ENCODE assay signal across 21 mouse cellular contexts in genomic region chr11:88638254-88638653, GRCm38 (mm10).
DNase-seq lines count a peak whose midpoint lies in the region; ATAC-seq and TF ChIP-seq lines count a peak whose summit lies in the region.
"Had no signal": no experiment of that assay in that cellular context is flagged by ENCODE, and none has a peak within 500 bp of the region (broad histone marks: within the 10 kb centered on the region; RNA-seq: fewer than 3 reads in every experiment).

No protein-coding gene starts in this region.

- 0 out of 2 replicates have a peak, but pooled peaks cover 1% of the 10 kb centered on the region for H3K79me2 ChIP-seq in MEL (ENCODE audit: control insufficient read depth, insufficient read depth, low read length, poor library complexity)

- ATAC-seq in liver, embryonic 11.5 days (replicated peaks; ENCODE audit: low FRiP score) = no peak
- no peak for ATAC-seq in liver, postnatal 0 days
- ATAC-seq in megakaryocyte-erythroid progenitor cell, adult 5-6 weeks (replicated peaks; ENCODE audit: low FRiP score, low TSS enrichment, poor library complexity, severe bottlenecking) = 0 out of 2 replicates have a peak, but pooled peaks have one; percentile 13
- ATAC-seq in kidney, embryonic 15.5 days (replicated peaks; ENCODE audit: low FRiP score) = no peak
- ATAC-seq: forebrain, embryonic 16.5 days; midbrain, embryonic 16.5 days had no signal

- DNase-seq in heart, embryonic 10.5 days (ENCODE audit: low spot score) = no peak
- no peak for DNase-seq in heart, postnatal 36 days
- peak; percentile 28 for DNase-seq in liver, embryonic 11.5 days (ENCODE audit: low spot score)
- DNase-seq in liver, postnatal 0 days = no peak
- DNase-seq in MEL (ENCODE audit: low read depth, low spot score) = peak; percentile 70
- no peak for DNase-seq in thymus, adult 18-20 months
- DNase-seq: adrenal gland, adult 2 months; cerebellum, adult 11 months; cerebellum, postnatal 25 days; kidney, adult 9 months; kidney, postnatal 4 days; lung, embryonic 14.5 days; right cerebral cortex, postnatal 25 days; thymus, postnatal 25 days had no signal

- no peak overlapping the region for H3K4me2 ChIP-seq in liver, embryonic 11.5 days
- no peak overlapping the region for H3K4me2 ChIP-seq in liver, postnatal 0 days (ENCODE audit: low read depth, low read length)
- H3K4me2 ChIP-seq in kidney, embryonic 15.5 days = no peak overlapping the region
- H3K4me2 ChIP-seq: hindbrain, embryonic 12.5 days; limb, embryonic 15.5 days; lung, embryonic 14.5 days had no signal

- peak overlapping the region; percentile 50; the same call in 1 of the 2 replicates for H3K27ac ChIP-seq in heart, embryonic 10.5 days
- H3K27ac ChIP-seq in liver, embryonic 11.5 days (ENCODE audit: low read depth, low read length) = no peak overlapping the region
- no peak overlapping the region for H3K27ac ChIP-seq in liver, postnatal 0 days (ENCODE audit: low read depth)
- peak overlapping the region; percentile 26; the same call in 1 of the 2 replicates for H3K27ac ChIP-seq in MEL (ENCODE audit: control insufficient read depth, low read depth, low read length)
- no peak overlapping the region for H3K27ac ChIP-seq in kidney, embryonic 15.5 days
- H3K27ac ChIP-seq: limb, embryonic 15.5 days; macrophage had no signal

- no peak for TF ChIP-seq CTCF in liver, postnatal 0 days (IDR thresholded peaks at IDR 0.05; ENCODE audit: low read depth)
- TF ChIP-seq CTCF in MEL (IDR thresholded peaks at IDR 0.05 in 2 of 3, conservative IDR thresholded peaks at IDR 0.05 in 1 of 3; ENCODE audit: control insufficient read depth in 1 of 3, insufficient read depth in 1 of 3, low read depth in 2 of 3, low read length in 3 of 3, poor library complexity in 1 of 3, severe bottlenecking in 1 of 3) = no peak

- no peak overlapping the region for H3K4me3 ChIP-seq in heart, embryonic 10.5 days
- no peak overlapping the region for H3K4me3 ChIP-seq in liver, embryonic 11.5 days (ENCODE audit: low read depth, low read length)
- no peak overlapping the region for H3K4me3 ChIP-seq in liver, postnatal 0 days (ENCODE audit: low read depth, low read length)
- H3K4me3 ChIP-seq in MEL (ENCODE audit: control insufficient read depth in 1 of 2, insufficient read depth in 1 of 2, low read depth in 2 of 2, low read length in 2 of 2) = no peak overlapping the region
- no peak overlapping the region for H3K4me3 ChIP-seq in kidney, embryonic 15.5 days (replicated peaks)
- H3K4me3 ChIP-seq: hindbrain, embryonic 12.5 days; limb, embryonic 15.5 days had no signal

- WGBS in heart, embryonic 10.5 days = 37% methylated on average over 2 of the region's 2 CpGs
- WGBS in liver, embryonic 11.5 days = 58% methylated on average over 2 of the region's 2 CpGs
- WGBS in liver, postnatal 0 days (ENCODE audit: insufficient replicate concordance) = 34% methylated on average over 2 of the region's 2 CpGs
- WGBS in kidney, embryonic 15.5 days = 54% methylated on average over 2 of the region's 2 CpGs

- H3K9me3 ChIP-seq in heart, embryonic 10.5 days = no peaks in the 10 kb centered on the region
- no peaks in the 10 kb centered on the region for H3K9me3 ChIP-seq in liver, embryonic 11.5 days (ENCODE audit: control insufficient read depth, low read length)
- H3K9me3 ChIP-seq in liver, postnatal 0 days (ENCODE audit: low read length) = no peaks in the 10 kb centered on the region
- no peaks in the 10 kb centered on the region for H3K9me3 ChIP-seq in MEL (replicated peaks; ENCODE audit: insufficient read depth, low read length)
- H3K9me3 ChIP-seq in kidney, embryonic 15.5 days (replicated peaks) = no peaks in the 10 kb centered on the region
- H3K9me3 ChIP-seq: hindbrain, embryonic 12.5 days; limb, embryonic 15.5 days had no signal

- H3K36me3 ChIP-seq in heart, embryonic 10.5 days = peaks cover 18% of the 10 kb centered on the region; the same call in 1 of the 2 replicates
- H3K36me3 ChIP-seq in liver, embryonic 11.5 days (ENCODE audit: control insufficient read depth, insufficient read depth, low read length) = no peaks in the 10 kb centered on the region
- no peaks in the 10 kb centered on the region for H3K36me3 ChIP-seq in liver, postnatal 0 days (replicated peaks; ENCODE audit: insufficient read depth, low read length)
- peaks cover 0 to 11% of the 10 kb centered on the region in 2 experiments; a peak in 3 of 4 replicates for H3K36me3 ChIP-seq in MEL (ENCODE audit: control insufficient read depth in 1 of 2, insufficient read depth in 2 of 2, low read length in 2 of 2)
- H3K36me3 ChIP-seq in kidney, embryonic 15.5 days = peaks cover 24% of the 10 kb centered on the region; the same call in 1 of the 2 replicates
- H3K36me3 ChIP-seq: limb, embryonic 15.5 days had no signal

- no peak for TF ChIP-seq EP300 in liver, postnatal 0 days (IDR thresholded peaks at IDR 0.05; ENCODE audit: low read depth)
- TF ChIP-seq EP300 in MEL (IDR thresholded peaks at IDR 0.05; ENCODE audit: low read depth in 1 of 2, low read length in 2 of 2) = peak; percentile 29 to 57; a peak in 3 of 4 replicates

- no peak for TF ChIP-seq POLR2A in MEL (IDR thresholded peaks at IDR 0.05; ENCODE audit: control insufficient read depth in 1 of 2, insufficient read depth in 1 of 2, low read depth in 1 of 2, low read length in 2 of 2, poor library complexity in 1 of 2)

- H3K27me3 ChIP-seq in heart, embryonic 10.5 days (ENCODE audit: insufficient read depth, poor library complexity, severe bottlenecking) = no peaks in the 10 kb centered on the region
- no peaks in the 10 kb centered on the region for H3K27me3 ChIP-seq in liver, embryonic 11.5 days (replicated peaks; ENCODE audit: control insufficient read depth, insufficient read depth, low read length)
- H3K27me3 ChIP-seq in liver, postnatal 0 days (ENCODE audit: insufficient read depth, low read length) = no peaks in the 10 kb centered on the region
- no peaks in the 10 kb centered on the region for H3K27me3 ChIP-seq in MEL (ENCODE audit: control insufficient read depth in 1 of 2, insufficient read depth in 2 of 2, low read length in 2 of 2)
- no peaks in the 10 kb centered on the region for H3K27me3 ChIP-seq in kidney, embryonic 15.5 days
- H3K27me3 ChIP-seq: hindbrain, embryonic 12.5 days; limb, embryonic 15.5 days had no signal

- no peak; the same call in 1 of the 2 replicates for TF ChIP-seq RAD21 in MEL (IDR thresholded peaks at IDR 0.05; ENCODE audit: low read depth, low read length)

- no peak overlapping the region for H3K9ac ChIP-seq in liver, embryonic 11.5 days (ENCODE audit: low read depth, low read length)
- no peak overlapping the region for H3K9ac ChIP-seq in liver, postnatal 0 days (replicated peaks)
- H3K9ac ChIP-seq in MEL (ENCODE audit: control insufficient read depth, low read depth, low read length, poor library complexity, severe bottlenecking) = no peak overlapping the region
- H3K9ac ChIP-seq in kidney, embryonic 15.5 days = no peak overlapping the region
- H3K9ac ChIP-seq: hindbrain, embryonic 12.5 days; limb, embryonic 15.5 days; lung, embryonic 14.5 days had no signal

- intact Hi-C loops in heart, postnatal 36 days (cut with DNase I) = no loop called here

- peaks cover 60% of the 10 kb centered on the region for H3K4me1 ChIP-seq in heart, embryonic 10.5 days
- H3K4me1 ChIP-seq in liver, embryonic 11.5 days (replicated peaks; ENCODE audit: control insufficient read depth, insufficient read depth, low read length) = peaks cover 20% of the 10 kb centered on the region
- peaks cover 7% of the 10 kb centered on the region for H3K4me1 ChIP-seq in liver, postnatal 0 days (ENCODE audit: insufficient read depth)
- peaks cover 10 to 11% of the 10 kb centered on the region in 2 experiments for H3K4me1 ChIP-seq in MEL (ENCODE audit: control insufficient read depth in 1 of 2, insufficient read depth in 2 of 2, low read length in 2 of 2)
- H3K4me1 ChIP-seq in kidney, embryonic 15.5 days = peaks cover 43% of the 10 kb centered on the region

TF ChIP-seq in MEL, 35 proteins besides CTCF, POLR2A, EP300 and RAD21:
- TF ChIP-seq SIN3A (IDR thresholded peaks at IDR 0.05; ENCODE audit: low read length) (peak; percentile 60), MAX (IDR thresholded peaks at IDR 0.05; ENCODE audit: low read length) (0 out of 2 replicates have a peak, but pooled peaks have one; percentile 21), MAZ (IDR thresholded peaks at IDR 0.05; ENCODE audit: low read depth, low read length) (no peak), CHD1 (IDR thresholded peaks at IDR 0.05; ENCODE audit: low read depth, low read length) (no peak), NRF1 (IDR thresholded peaks at IDR 0.05; ENCODE audit: insufficient read depth, low read depth, low read length, poor library complexity, severe bottlenecking) (no peak), MAFK (IDR thresholded peaks at IDR 0.05; ENCODE audit: borderline replicate concordance, low read depth, low read length) (0 out of 2 replicates have a peak, but pooled peaks have one; percentile 47), ELF1 (IDR thresholded peaks at IDR 0.05; ENCODE audit: low read depth, low read length) (no peak), TAL1 (IDR thresholded peaks at IDR 0.05; ENCODE audit: low read length) (no peak), GATA1 (IDR thresholded peaks at IDR 0.05; ENCODE audit: low read depth, low read length) (peak; percentile 85), MYC (IDR thresholded peaks at IDR 0.05; ENCODE audit: low read depth, low read length) (0 out of 2 replicates have a peak, but pooled peaks have one; percentile 34), ZNF384 (IDR thresholded peaks at IDR 0.05; ENCODE audit: low read depth, low read length) (peak; percentile 46; the same call in 1 of the 2 replicates), USF1 (IDR thresholded peaks at IDR 0.05; ENCODE audit: low read depth, low read length) (no peak), ETS1 (IDR thresholded peaks at IDR 0.05; ENCODE audit: low read depth, low read length) (peak; percentile 73; the same call in 1 of the 2 replicates)

Comparison
In these comparisons a context has a peak if more than half of its experiments do, and no peak if none do; other contexts are left out.
1. DNase-seq: peak in liver, embryonic 11.5 days (single experiment) and MEL (single experiment); none in heart, embryonic 10.5 days (single experiment), heart, postnatal 36 days (0 of 2), liver, postnatal 0 days (single experiment) and thymus, adult 18-20 months (0 of 2).
2. H3K27ac ChIP-seq: peak in heart, embryonic 10.5 days (single experiment) and MEL (single experiment); none in liver, embryonic 11.5 days (single experiment), liver, postnatal 0 days (single experiment) and kidney, embryonic 15.5 days (single experiment).